Mouse (Mus musculus) c-Kit-negative CD71-positive TER-119-positive erythroid progenitor cells, embryonic 14.5 days (primary cell): ENCODE data around the gene Noc4l.

Source experiments
- DNase-seq: peaks from one replicate; pipeline ENCODE4 v3.0.0-alpha.2; 2013; ENCODE audit warnings: low read depth, low spot score

The Noc4l gene

DNA sequence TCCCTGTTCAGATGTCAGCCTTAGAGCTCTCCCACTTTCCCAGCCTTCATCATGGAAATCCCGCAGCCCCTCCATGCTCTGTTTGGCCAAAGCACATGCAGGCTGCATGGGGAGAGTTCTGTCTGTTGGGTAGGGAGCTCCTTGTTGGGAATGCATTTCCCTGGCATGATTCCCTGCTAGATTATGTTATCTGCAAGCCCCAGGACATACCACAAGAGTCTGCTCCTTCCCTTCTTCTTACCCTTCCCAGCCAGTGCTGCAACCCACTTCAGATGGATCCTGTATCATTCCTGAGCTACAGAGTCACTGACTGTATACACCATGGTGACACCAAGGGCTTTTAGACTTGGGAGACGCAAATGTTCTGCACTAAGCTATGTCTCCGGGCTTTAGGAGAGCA, 43.8 kb downstream of the Noc4l start:
- no peak for DNase-seq

GRCm38 (mm10) chr5:110608941-110609340, 44.3 kb downstream of the Noc4l start:
- DNase-seq: no peak

- no peak for DNase-seq
Observed at GRCm38 (mm10) chr5:110608336-110608735, 44.9 kb downstream of the Noc4l start.

GRCm38 (mm10) chr5:110607767-110608166, 45.5 kb downstream of the Noc4l start:
- no peak for DNase-seq

- DNase-seq: no peak
Observed at GRCm38 (mm10) chr5:110605531-110606221, 47.5 kb downstream of the Noc4l start.

- DNase-seq: no peak
Observed at GRCm38 (mm10) chr5:110604311-110604710, 48.9 kb downstream of the Noc4l start.

- DNase-seq: no peak
Observed at GRCm38 (mm10) chr5:110603016-110603685, 50.1 kb downstream of the Noc4l start.
